Mouse (Mus musculus): ENCODE results near the gene Prkg1.

DNA sequence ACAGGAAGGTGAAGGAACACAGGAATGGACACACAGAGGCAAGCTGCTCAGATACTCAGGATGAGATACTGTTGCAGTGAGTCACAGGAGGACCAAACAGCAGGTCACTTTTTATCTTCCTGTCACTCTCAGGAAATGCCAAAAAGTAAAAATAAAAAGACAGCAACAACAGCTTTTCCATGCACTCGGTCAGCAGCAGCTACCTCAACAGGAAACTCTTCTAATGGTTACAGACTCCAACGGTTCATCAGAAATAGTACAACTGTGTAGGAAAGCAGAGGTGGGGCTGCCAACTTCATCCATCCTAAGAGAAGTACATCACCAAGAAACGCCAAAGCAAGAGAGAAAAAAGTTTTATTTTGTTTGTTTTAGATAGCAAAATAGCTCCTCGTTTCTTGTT, 234.9 kb downstream of the Prkg1 start:
- TF ChIP-seq CTCF (IDR thresholded peaks at IDR 0.05; ENCODE audit: borderline replicate concordance, insufficient read depth, low read length) = no peak
- no peak for TF ChIP-seq POLR2A (IDR thresholded peaks at IDR 0.05; ENCODE audit: low read depth, low read length)
